Mouse (Mus musculus) adipocyte (in vitro differentiated cells): ENCODE measurements around the gene Cldnd2.
"Not testable (repeated sequence)": the region's sequence is repeated elsewhere in the genome, so short reads cannot be mapped to it uniquely, and the experiment has no call there.

Experiments used
- DNase-seq: peaks from one replicate; pipeline ENCODE4 v3.0.0-alpha.2; 2016; ENCODE audit warnings: low spot score

The Cldnd2 gene

DNA sequence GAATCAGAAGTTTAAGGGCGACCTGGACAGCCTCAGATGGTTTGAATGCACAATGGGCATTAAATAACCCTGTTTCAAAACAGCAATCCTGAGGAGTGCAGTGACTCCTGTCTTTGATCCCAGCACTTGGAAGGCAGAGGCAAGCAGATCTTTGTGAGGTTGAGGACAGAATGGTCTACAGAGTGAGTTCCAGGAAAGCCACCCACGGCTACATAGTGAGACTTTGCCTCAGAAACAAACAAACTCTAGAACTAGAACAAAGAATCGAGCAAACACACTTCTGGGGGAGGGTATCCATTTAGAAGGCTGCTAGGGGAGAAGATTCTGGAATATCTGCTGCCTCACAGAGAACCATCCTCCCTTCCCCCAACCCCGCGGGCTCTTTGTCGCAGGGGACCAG lies at the start of gene Cldnd2:
Cldnd2 (plus strand) TSS at position 301 of the 400 bp plus-strand sequence.
- DNase-seq, result no peak

DNA sequence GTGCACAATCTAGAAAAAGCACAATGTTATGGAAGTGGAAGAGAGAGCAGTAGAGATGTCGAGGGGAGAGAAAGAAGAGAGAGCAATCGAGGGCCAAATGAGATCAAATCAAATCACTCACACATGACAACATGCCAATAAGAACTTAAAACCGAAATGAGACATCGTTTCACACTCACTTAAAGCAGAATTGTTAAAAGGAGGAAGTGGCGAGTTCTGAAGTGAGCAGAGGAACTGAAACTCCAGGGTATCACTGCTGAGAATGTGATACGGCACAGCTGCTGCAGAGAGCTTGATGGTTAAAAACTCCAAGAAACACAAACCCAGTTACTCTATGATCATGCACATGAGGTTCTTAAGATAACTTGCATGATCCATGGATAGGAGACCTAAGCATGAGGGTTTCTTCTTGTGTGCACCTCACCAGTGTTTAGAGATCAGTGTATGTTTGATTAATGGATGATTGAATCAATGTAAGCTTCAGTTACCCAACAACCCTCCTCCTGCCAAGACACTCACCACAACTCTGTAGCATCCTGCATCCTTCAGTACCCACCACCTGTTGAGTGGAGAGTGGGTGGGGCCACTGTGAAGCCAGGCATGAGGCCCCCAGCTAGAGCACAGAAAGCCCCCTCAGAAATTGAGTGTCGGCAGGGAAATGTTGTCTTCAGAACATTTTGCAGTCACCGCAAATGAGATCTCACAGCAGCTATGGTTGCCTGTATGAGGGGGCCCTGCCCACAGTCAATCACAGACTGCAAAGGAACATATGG lies 48.0 kb upstream of the Cldnd2 start:
- no peak for DNase-seq

- no peak for DNase-seq
Observed at GRCm38 (mm10) chr7:43399501-43399900, 41.1 kb upstream of the Cldnd2 start.

GRCm38 (mm10) chr7:43402718-43403117 lies 37.9 kb upstream of the Cldnd2 start:
- no peak for DNase-seq

- DNase-seq, result no peak
Observed at GRCm38 (mm10) chr7:43407573-43407972, 33.0 kb upstream of the Cldnd2 start.

- DNase-seq, result no peak
Observed at GRCm38 (mm10) chr7:43408131-43408553, 32.4 kb upstream of the Cldnd2 start, which contains the start of gene Siglecg. Gene Siglecg, plus strand, starts transcription at chr7:43408204.

DNA sequence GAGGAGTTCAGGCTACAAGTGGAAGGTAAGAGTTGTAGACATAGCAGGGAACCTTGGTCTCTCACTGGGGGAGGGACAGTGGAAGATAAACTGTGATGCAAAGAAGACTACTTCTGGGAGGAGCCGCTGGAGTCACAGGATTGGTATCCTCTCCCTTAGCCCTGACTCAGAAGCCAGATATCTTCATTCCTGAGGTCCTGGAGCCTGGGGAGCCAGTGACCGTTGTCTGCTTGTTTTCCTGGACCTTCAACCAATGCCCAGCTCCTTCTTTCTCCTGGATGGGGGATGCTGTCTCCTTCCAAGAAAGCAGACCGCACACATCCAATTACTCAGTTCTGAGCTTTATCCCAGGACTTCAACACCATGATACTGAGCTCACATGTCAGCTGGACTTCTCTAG lies 31.5 kb upstream of the Cldnd2 start:
- DNase-seq, result no peak

DNA sequence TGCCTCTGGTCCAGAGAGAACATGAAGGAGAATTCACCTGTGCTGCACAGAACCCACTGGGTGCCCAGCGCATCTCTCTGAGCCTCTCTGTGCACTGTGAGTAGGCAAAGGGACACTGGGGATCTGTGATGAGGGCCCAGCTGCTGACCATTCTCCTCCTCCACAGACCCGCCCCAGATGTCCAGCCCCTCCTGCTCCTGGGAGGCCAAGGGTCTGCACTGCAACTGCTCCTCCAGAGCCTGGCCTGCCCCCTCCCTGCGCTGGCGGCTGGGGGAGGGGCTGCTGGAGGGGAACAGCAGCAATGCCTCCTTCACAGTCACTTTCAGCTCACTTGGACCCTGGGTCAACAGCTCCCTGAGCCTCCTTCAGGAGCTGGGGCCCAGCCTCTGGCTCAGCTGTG lies 28.9 kb upstream of the Cldnd2 start:
- DNase-seq, result not testable (repeated sequence)

GRCm38 (mm10) chr7:43417298-43417697 lies 23.3 kb upstream of the Cldnd2 start:
- DNase-seq, result no peak

- peak; percentile 84 for DNase-seq
Observed at GRCm38 (mm10) chr7:43422995-43423617, 17.5 kb upstream of the Cldnd2 start.

- peak; percentile 72 for DNase-seq
Observed at GRCm38 (mm10) chr7:43423991-43424625, 16.5 kb upstream of the Cldnd2 start.

GRCm38 (mm10) chr7:43427406-43427805 lies 13.2 kb upstream of the Cldnd2 start, which contains the start of gene Lim2:
Gene Lim2, plus strand, starts transcription at chr7:43427670.
- DNase-seq, result no peak

DNA sequence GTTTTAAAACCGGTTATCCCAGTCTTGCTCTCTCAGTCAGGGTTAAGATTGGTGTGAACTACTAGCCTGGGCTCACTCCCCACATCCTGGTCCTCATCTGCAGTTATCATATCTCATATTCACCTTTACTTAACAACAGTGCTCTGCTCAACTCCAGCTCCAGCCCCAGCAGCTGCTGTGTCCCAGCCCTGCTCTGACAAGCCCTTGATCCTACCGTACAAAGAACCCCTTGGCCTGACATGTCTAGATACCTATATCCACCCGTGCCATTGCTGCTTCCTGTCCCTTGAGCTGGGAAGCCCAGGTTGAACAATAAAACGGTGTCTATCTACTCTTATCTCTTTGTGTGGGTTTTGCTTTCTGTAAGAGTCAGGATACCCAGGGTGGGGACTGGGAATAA lies 11.1 kb upstream of the Cldnd2 start:
- DNase-seq, result no peak

DNA sequence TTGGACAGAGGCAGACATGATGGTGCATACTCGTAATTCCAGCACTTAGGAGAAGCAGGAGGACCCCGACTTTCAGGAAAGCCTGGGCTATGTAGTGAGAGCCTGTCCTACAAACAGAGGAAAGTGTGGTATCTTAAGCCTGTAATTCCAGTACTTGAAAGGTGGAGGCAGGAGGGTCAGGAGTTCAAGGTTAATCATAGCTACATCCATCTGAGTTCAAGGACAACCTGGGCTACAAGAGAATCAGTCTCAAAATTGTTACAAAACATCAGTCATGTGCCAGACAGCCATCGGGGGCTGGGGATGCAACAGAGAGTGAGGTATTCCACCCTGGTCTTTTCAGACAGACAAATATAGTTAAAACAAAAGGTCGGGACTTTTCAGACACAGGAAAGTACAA lies 7.7 kb upstream of the Cldnd2 start:
- DNase-seq, result no peak

- DNase-seq, result no peak
Observed at GRCm38 (mm10) chr7:43434676-43435075, 5.9 kb upstream of the Cldnd2 start.

DNA sequence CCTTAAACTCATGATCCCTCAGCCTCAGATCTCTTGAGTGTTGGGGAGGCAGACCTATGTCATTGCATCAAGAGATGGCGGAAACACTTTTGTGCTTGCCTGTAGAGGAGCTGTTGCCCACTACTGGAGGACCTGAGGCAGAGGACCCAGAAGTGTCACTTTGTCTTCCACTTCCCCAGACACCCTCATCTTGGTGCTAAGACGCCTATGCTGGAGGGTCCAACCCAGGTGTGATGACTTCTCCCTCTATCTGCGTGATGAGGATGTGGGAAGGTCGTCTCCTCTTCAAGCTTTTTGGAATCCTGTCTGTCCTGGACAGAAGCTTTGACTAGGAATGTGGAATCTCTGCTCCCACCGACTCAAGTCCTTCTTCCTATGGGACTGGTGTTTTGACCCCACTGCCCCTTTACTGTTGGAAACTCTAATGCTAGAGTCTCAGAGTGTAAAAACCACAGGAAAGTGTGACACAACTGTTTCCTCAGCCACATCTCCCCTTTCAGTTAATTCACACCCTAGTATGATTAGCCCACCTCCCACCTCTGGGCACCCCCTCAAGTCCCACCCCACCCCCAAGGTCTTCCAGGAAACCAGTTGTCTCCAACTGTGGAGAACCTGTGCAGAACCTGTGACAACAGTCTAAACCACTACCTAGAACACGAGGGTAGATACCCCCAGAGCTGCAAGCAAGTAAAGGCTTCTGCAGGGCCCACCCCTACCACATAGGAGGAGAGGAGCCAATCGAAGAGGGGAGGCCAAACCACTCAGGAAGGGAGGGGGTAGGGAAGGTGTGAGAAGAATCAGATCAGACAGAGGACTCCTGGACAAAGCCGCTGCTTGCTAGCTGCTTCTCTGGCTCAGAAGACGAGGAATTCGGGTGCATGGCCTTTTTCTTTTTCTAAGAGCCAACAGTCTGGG lies 4.0 kb upstream of the Cldnd2 start, which contains the start of gene Nkg7:
Nkg7 (plus strand) TSS at position 733 of the 915 bp plus-strand sequence.
- DNase-seq, result no peak

DNA sequence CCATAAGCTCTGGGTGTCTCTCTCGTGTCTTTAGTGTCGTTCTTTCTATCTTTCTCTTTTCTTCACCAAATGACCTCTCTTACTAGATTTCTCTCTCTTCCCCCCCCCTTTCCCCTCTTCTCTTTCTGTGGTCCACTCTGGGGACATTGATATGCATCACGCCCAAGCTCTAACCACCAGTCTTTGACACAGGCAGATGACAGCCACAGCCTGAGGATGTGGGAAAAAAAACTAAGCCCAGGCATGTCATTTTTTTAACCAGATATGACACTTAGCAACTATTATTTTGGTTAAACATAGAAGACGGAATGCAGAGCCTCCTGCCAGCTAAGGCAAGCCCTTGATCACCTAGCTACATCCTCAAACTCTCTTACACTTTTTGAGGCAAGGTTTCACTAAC lies 2.0 kb upstream of the Cldnd2 start:
- DNase-seq, result no peak

DNA sequence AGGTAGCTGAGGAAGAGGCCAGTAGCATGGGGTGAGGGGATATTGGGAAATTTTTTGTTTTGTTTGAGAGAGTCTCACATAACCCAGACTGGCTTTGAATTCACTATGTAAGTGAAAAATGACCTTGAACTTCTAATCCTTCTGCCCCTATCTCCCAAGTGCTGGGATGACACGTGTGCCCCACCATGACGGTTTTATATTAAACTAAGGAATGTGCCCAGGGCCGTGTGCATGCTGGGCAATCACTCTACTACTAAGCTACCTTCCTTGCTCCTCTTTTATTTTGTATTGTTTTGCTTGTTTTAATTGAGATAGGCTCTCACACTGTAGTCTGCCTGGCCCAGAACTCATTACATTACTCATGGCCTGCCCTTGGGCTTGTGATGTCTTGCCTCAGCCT lies 489 bp downstream of the Cldnd2 start:
- no peak for DNase-seq

DNA sequence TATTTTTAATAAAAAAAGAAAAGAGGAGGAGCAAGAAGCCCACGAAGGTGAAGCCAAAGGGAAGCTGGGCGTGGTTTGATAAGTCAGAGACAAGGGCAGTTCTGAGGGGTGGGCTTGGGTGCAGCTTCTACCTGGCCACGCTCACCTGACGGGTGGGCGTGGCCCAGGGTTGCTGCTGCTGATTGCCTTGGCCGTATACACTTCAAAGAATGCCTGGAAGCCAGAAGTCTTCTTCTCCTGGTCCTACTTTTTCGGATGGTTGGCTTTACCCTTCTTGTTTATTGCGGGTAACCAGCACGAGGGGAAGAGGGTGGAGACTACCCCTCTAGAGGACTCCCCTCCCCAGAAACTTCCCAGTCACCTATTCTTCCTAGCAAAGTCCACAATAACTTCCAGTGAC lies 2.1 kb downstream of the Cldnd2 start:
- no peak for DNase-seq

GRCm38 (mm10) chr7:43443126-43443916 lies 2.7 kb downstream of the Cldnd2 start:
- DNase-seq, result peak; percentile 82

- DNase-seq, result peak; percentile 95
Observed at GRCm38 (mm10) chr7:43443917-43444293, 3.3 kb downstream of the Cldnd2 start, which contains the start of the genes Etfb and Gm45233. Gene Etfb, plus strand, starts transcription at chr7:43444083. Gene Gm45233, plus strand, starts transcription at chr7:43444128.
